Comparison of ENCODE assay signal across 8 mouse cellular contexts in the genomic region with DNA sequence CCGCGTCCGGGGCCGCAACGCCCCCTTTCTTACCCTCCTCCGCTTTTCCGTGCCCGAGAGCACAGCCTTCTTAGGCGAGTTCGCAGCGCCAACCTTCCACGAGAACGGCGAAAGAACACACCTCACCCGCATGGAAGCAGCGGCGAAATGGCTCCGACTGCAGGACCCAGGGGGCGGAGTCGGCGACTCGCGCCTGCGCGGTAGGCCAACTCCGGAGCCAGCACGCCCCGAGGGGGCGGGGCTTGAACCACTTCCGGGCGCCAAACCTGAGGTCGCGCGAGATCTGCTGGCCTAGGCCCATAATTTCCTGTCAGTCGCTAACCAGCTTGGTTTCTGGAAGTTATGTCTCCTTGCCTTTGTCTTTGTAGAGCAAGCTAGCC. TPM values are rescaled to one million over a fixed set of nuclear protein-coding genes. Genes with fewer than 3 reads are reported as not detected.
A peak's percentile ranks its signal among the peaks of the same experiment; 100 is the strongest.
DNase-seq lines count a peak whose midpoint lies in the region; ATAC-seq and TF ChIP-seq lines count a peak whose summit lies in the region.

A gene (minus strand): TSS at position 161 of the 380 bp plus-strand sequence.

- peak within 1 kb of the TSS; percentile 100 for H3K4me3 ChIP-seq in hindbrain, embryonic 10.5 days
- peak within 1 kb of the TSS; percentile 86 for H3K4me3 ChIP-seq in lung, postnatal 0 days (ENCODE audit: low read depth, low read length)

- 0 out of 2 replicates have a peak, but pooled peaks have one; percentile 2 for TF ChIP-seq CTCF in lung, postnatal 0 days (IDR thresholded peaks at IDR 0.05)

- TF ChIP-seq EP300 in lung, postnatal 0 days (IDR thresholded peaks at IDR 0.05), result no peak

- peak within 1 kb of the TSS; percentile 100 for H3K27ac ChIP-seq in hindbrain, embryonic 10.5 days
- peak within 1 kb of the TSS; percentile 77 for H3K27ac ChIP-seq in lung, postnatal 0 days (ENCODE audit: low read length)

- H3K4me1 ChIP-seq in hindbrain, embryonic 10.5 days (replicated peaks), result peaks cover 30% of the 10 kb centered on the region
- peaks cover 6% of the 10 kb centered on the region; the same call in 1 of the 2 replicates for H3K4me1 ChIP-seq in lung, postnatal 0 days (ENCODE audit: insufficient read depth, low read depth, low read length)

- no peaks in the 10 kb centered on the region for H3K27me3 ChIP-seq in hindbrain, embryonic 10.5 days (ENCODE audit: insufficient read depth, poor library complexity, severe bottlenecking)
- H3K27me3 ChIP-seq in lung, postnatal 0 days (replicated peaks; ENCODE audit: insufficient read depth, low read length), result no peaks in the 10 kb centered on the region

- H3K4me2 ChIP-seq in lung, postnatal 0 days (replicated peaks; ENCODE audit: low read depth, low read length), result peak within 1 kb of the TSS; percentile 78

- peak; percentile 95 for ATAC-seq in frontal cortex, adult (ENCODE audit: low TSS enrichment)
- peak; percentile 94 for ATAC-seq in lung, postnatal 0 days

- DNase-seq in MN1 (ENCODE audit: low spot score), result peak; percentile 98
- peak; percentile 98 for DNase-seq in cerebellum, adult 9-10 months
- peak; percentile 98 for DNase-seq in hindbrain, embryonic 10.5 days (ENCODE audit: low spot score)
- peak; percentile 97 for DNase-seq in layer of hippocampus, adult 9-11 months
- peak; percentile 97 for DNase-seq in lung, postnatal 0 days (ENCODE audit: low spot score)
- peak; percentile 99 for DNase-seq in ovary, postnatal 14 days (ENCODE audit: low spot score)
- peak; percentile 99 for DNase-seq in thymus, postnatal 14 days

- peaks cover 19% of the 10 kb centered on the region for H3K36me3 ChIP-seq in hindbrain, embryonic 10.5 days
- H3K36me3 ChIP-seq in lung, postnatal 0 days (ENCODE audit: insufficient read depth, low read length), result no peaks in the 10 kb centered on the region

- H3K9me3 ChIP-seq in hindbrain, embryonic 10.5 days, result no peaks in the 10 kb centered on the region
- H3K9me3 ChIP-seq in lung, postnatal 0 days (ENCODE audit: low read length), result no peaks in the 10 kb centered on the region

- H3K9ac ChIP-seq in lung, postnatal 0 days (replicated peaks; ENCODE audit: low read depth), result peak within 1 kb of the TSS; percentile 84

- WGBS in hindbrain, embryonic 10.5 days, result under 1% methylated on average over 35 of the region's 35 CpGs
- 0% methylated on average over 33 of the region's 35 CpGs for WGBS in lung, postnatal 0 days

RNA-seq across cellular contexts. Expression of the gene that starts here (rescaled TPM):
- 31.1 and 42.1 TPM in 2 replicates for polyA plus RNA-seq in hindbrain, embryonic 10.5 days (2016; fragmentation: Nextera tagmentation; extraction: Ambion mirVana)
- polyA plus RNA-seq in lung, postnatal 0 days (2015; fragmentation: Nextera tagmentation; extraction: Ambion mirVana), result 14.0 and 16.3 TPM in 2 replicates

Comparison
In these comparisons a context has a peak if more than half of its experiments do, and no peak if none do; other contexts are left out.
1. Peak in every context shown above with its lines: DNase-seq, ATAC-seq, H3K4me3 ChIP-seq and H3K27ac ChIP-seq.